Mouse (Mus musculus) myocyte (in vitro differentiated cells): ENCODE measurements around the gene Dscaml1. TPM values are rescaled to one million over a fixed set of nuclear protein-coding genes. Genes with fewer than 3 reads are reported as not detected.

Source experiments
- H3K27me3 ChIP-seq: one replicate; pipeline ENCODE4 v1.6.1; 2011; ENCODE audit not compliant: control insufficient read depth, insufficient read depth, insufficient read length
- H3K36me3 ChIP-seq: one replicate; pipeline ENCODE4 v1.6.1; 2011; ENCODE audit not compliant: control insufficient read depth, insufficient read depth
- H3K4me2 ChIP-seq: one replicate; pipeline ENCODE4 v1.6.1; 2011; ENCODE audit warnings: low read depth, control low read depth
- H3K4me3 ChIP-seq: one replicate; pipeline ENCODE4 v1.5.1; 2011; ENCODE audit warnings: mild to moderate bottlenecking, control low read depth, moderate library complexity
- H3K79me2 ChIP-seq: one replicate; pipeline ENCODE4 v1.6.1; 2011; ENCODE audit not compliant: control insufficient read depth, insufficient read depth
- H3ac ChIP-seq: one replicate; pipeline ENCODE4 v1.6.1; 2011; ENCODE audit not compliant: control insufficient read depth, insufficient read length
- CEBPB ChIP-seq: IDR thresholded peaks from 2 replicates; pipeline ENCODE4 v1.6.1; 2011; ENCODE audit warnings: mild to moderate bottlenecking, moderate library complexity; ENCODE audit not compliant: poor library complexity, insufficient read depth, severe bottlenecking
- E2F4 ChIP-seq: IDR thresholded peaks from one replicate; pipeline ENCODE4 v1.6.1; 2011; ENCODE audit warnings: mild to moderate bottlenecking, control low read depth, moderate library complexity; ENCODE audit not compliant: insufficient read depth
- MAX ChIP-seq: IDR thresholded peaks from one replicate; pipeline ENCODE4 v1.6.1; 2011; ENCODE audit warnings: low read depth, mild to moderate bottlenecking, control low read depth
- MYOD1 ChIP-seq, 3 experiments: IDR thresholded peaks; one replicate each; pipeline ENCODE4 v1.6.1; 2011; ENCODE audit warnings: control low read depth in 2 of 3, low read depth in 2 of 3, mild to moderate bottlenecking in 2 of 3, moderate library complexity in 1 of 3; ENCODE audit not compliant: insufficient read length in 2 of 3, control insufficient read depth in 1 of 3
- MYOG ChIP-seq, 3 experiments: IDR thresholded peaks; one replicate each; pipeline ENCODE4 v1.6.1; 2011; ENCODE audit warnings: control low read depth in 2 of 3, low read depth in 2 of 3, mild to moderate bottlenecking in 2 of 3; ENCODE audit not compliant: insufficient read length in 2 of 3, control insufficient read depth in 1 of 3, insufficient read depth in 1 of 3
- POLR2A ChIP-seq: IDR thresholded peaks from one replicate; pipeline ENCODE4 v1.6.1; 2011; ENCODE audit warnings: low read depth, mild to moderate bottlenecking, control low read depth, moderate library complexity; ENCODE audit not compliant: insufficient read length
- POLR2AphosphoS2 ChIP-seq: IDR thresholded peaks from one replicate; pipeline ENCODE4 v1.6.1; 2011; ENCODE audit warnings: low read depth, control low read depth; ENCODE audit not compliant: insufficient read length
- REST ChIP-seq: IDR thresholded peaks from one replicate; pipeline ENCODE4 v1.6.1; 2011; ENCODE audit warnings: mild to moderate bottlenecking, control low read depth, moderate library complexity; ENCODE audit not compliant: insufficient read depth, insufficient read length
- SRF ChIP-seq: IDR thresholded peaks from one replicate; pipeline ENCODE4 v1.6.1; 2011; ENCODE audit warnings: low read depth; ENCODE audit not compliant: control insufficient read depth, insufficient read length
- TCF12 ChIP-seq: IDR thresholded peaks from one replicate; pipeline ENCODE4 v1.6.1; 2011; ENCODE audit warnings: mild to moderate bottlenecking, control low read depth; ENCODE audit not compliant: poor library complexity, insufficient read depth, severe bottlenecking
- TCF3 ChIP-seq: IDR thresholded peaks from one replicate; pipeline ENCODE4 v1.6.1; 2011; ENCODE audit warnings: low read depth, control low read depth; ENCODE audit not compliant: insufficient read length
- USF1 ChIP-seq: IDR thresholded peaks from one replicate; pipeline ENCODE4 v1.6.1; 2011; ENCODE audit warnings: low read depth, mild to moderate bottlenecking, control low read depth, moderate library complexity
- polyA plus RNA-seq: library from polyadenylated mRNA; unstranded; fragments of >200 nt; fragmentation: generic; extraction: Trizol; gene quantifications from one replicate; pipeline ENCODE4 v1.2.1, GENCODE M21; 2012; ENCODE audit warnings: missing spikeins

The Dscaml1 gene
- polyA plus RNA-seq, 1 experiment: not detected

GRCm38 (mm10) chr9:45638184-45638917, 211.9 kb downstream of the Dscaml1 start:
- H3K4me3 ChIP-seq: no peak overlapping the region
- TF ChIP-seq CEBPB (no peak), REST (no peak), TCF12 (no peak), TCF3 (no peak), MAX (no peak), MYOG (IDR thresholded peaks at IDR 0.05; ENCODE audit: control insufficient read depth in 1 of 3, insufficient read depth in 1 of 3, insufficient read length in 2 of 3, low read depth in 2 of 3) (no peak), POLR2AphosphoS2 (no peak), E2F4 (no peak), MYOD1 (IDR thresholded peaks at IDR 0.05; ENCODE audit: control insufficient read depth in 1 of 3, insufficient read length in 2 of 3, low read depth in 2 of 3) (no peak), USF1 (no peak), POLR2A (no peak), SRF (no peak)
- H3K4me2 ChIP-seq: no peak overlapping the region
- no peaks in the 10 kb centered on the region for H3K27me3 ChIP-seq
- no peaks in the 10 kb centered on the region for H3K36me3 ChIP-seq
- no peak overlapping the region for H3ac ChIP-seq
- no peaks in the 10 kb centered on the region for H3K79me2 ChIP-seq

DNA sequence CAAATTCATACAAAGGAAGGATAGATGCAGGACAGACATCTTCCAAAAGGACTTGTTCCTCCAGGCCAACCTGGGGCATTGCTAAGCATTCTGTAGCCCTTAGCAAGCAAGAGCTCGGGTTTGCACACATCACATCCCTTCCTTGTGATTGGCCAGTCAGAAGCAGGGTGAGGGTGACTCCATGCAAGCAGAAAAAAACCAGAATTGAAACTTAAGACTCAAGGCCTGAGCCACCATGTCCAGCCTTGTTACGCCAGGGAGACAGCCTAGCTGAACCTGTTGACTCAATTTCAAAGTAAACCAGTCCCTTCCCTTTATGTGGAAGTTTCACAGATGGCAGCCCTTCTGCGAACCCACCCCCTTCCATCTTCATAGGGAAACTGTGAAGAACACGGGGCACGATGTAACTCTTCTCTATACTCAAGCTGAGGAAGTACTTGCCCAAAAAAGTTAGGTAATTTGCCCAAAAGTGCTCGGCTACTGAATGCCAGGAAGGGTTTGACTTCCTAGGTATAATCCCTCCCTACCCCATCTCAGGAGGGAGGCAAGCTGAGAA, 218.5 kb downstream of the Dscaml1 start:
- Histone ChIP-seq H3K79me2 (no peaks in the 10 kb centered on the region), H3ac (no peak overlapping the region), H3K4me2 (no peak overlapping the region), H3K27me3 (peaks cover under 1% of the 10 kb centered on the region), H3K4me3 (no peak overlapping the region), H3K36me3 (no peaks in the 10 kb centered on the region)
- TF ChIP-seq SRF (no peak), MYOG (IDR thresholded peaks at IDR 0.05; ENCODE audit: control insufficient read depth in 1 of 3, insufficient read depth in 1 of 3, insufficient read length in 2 of 3, low read depth in 2 of 3) (no peak), TCF12 (no peak), POLR2A (no peak), MYOD1 (IDR thresholded peaks at IDR 0.05; ENCODE audit: control insufficient read depth in 1 of 3, insufficient read length in 2 of 3, low read depth in 2 of 3) (no peak), CEBPB (no peak), MAX (no peak), POLR2AphosphoS2 (no peak), TCF3 (no peak), REST (no peak)

GRCm38 (mm10) chr9:45645526-45645925, 219.1 kb downstream of the Dscaml1 start:
- Histone ChIP-seq H3ac (no peak overlapping the region), H3K4me3 (no peak overlapping the region), H3K4me2 (no peak overlapping the region), H3K36me3 (no peaks in the 10 kb centered on the region), H3K79me2 (no peaks in the 10 kb centered on the region), H3K27me3 (peaks cover 5% of the 10 kb centered on the region)
- TF ChIP-seq E2F4: no peak
- no peak for TF ChIP-seq USF1
- TF ChIP-seq MAX: no peak
- no peak for TF ChIP-seq CEBPB
- TF ChIP-seq SRF: no peak
- no peak for TF ChIP-seq POLR2A
- TF ChIP-seq MYOD1 (IDR thresholded peaks at IDR 0.05; ENCODE audit: control insufficient read depth in 1 of 3, insufficient read length in 2 of 3, low read depth in 2 of 3): no peak
- TF ChIP-seq MYOG (IDR thresholded peaks at IDR 0.05; ENCODE audit: control insufficient read depth in 1 of 3, insufficient read depth in 1 of 3, insufficient read length in 2 of 3, low read depth in 2 of 3): no peak
- no peak for TF ChIP-seq POLR2AphosphoS2
- no peak for TF ChIP-seq TCF3
- TF ChIP-seq TCF12: no peak
- no peak for TF ChIP-seq REST

- H3K27me3 ChIP-seq: peaks cover 23% of the 10 kb centered on the region
- H3K79me2 ChIP-seq: no peaks in the 10 kb centered on the region
- no peaks in the 10 kb centered on the region for H3K36me3 ChIP-seq
- H3ac ChIP-seq: no peak overlapping the region
- no peak overlapping the region for H3K4me3 ChIP-seq
- TF ChIP-seq MAX (no peak), POLR2A (no peak), POLR2AphosphoS2 (no peak), TCF3 (no peak), E2F4 (no peak)
- H3K4me2 ChIP-seq: no peak overlapping the region
These were observed 224.8 kb downstream of the Dscaml1 start for GRCm38 (mm10) chr9:45651078-45651809.
